Mouse (Mus musculus) layer of hippocampus, adult 6 months (tissue): Measurements from ENCODE around the gene Rasl10b. TPM values are rescaled to one million over a fixed set of nuclear protein-coding genes. Genes with fewer than 3 reads are reported as not detected.

Experiments used
- long read RNA-seq, 2 experiments: library from polyadenylated mRNA; unstranded; transcript quantifications; one replicate each; pipeline ENCODE4 v2.0.0; 2019 to 2020
- polyA plus RNA-seq: library from polyadenylated mRNA; unstranded; fragments of <200 nt; fragmentation: Nextera tagmentation; gene quantifications from 2 replicates; pipeline ENCODE4 v1.2.3, GENCODE M21; 2021

Gene Rasl10b
- polyA plus RNA-seq = 17.3 and 19.8 TPM in 2 replicates
- long read RNA-seq, experiment 1, partial matches to known transcripts = 1 of 23 reads
- long read RNA-seq, experiment 1, other reads (novel, unspliced or antisense) = 22 of 23 reads
- long read RNA-seq, experiment 2, transcript Rasl10b-201 (4 exons, 996 nt) = major isoform, 11 of 41 reads
- long read RNA-seq, experiment 2, partial matches to known transcripts = 24 of 41 reads
- long read RNA-seq, experiment 2, other reads (novel, unspliced or antisense) = 3 of 41 reads

GRCm38 (mm10) chr11:83409087-83409754, at the start of gene Rasl10b:
Gene Rasl10b, plus strand, starts transcription at chr11:83409137.

GRCm38 (mm10) chr11:83429355-83429754, 20.4 kb downstream of the Rasl10b start, which contains the start of gene Gas2l2:
Gene Gas2l2, minus strand, starts transcription at chr11:83429455.

GRCm38 (mm10) chr11:83437377-83437776, 28.4 kb downstream of the Rasl10b start, which contains the start of gene 1700020L24Rik:
Gene 1700020L24Rik, plus strand, starts transcription at chr11:83437677.

GRCm38 (mm10) chr11:83462711-83463244, 53.8 kb downstream of the Rasl10b start, which contains the start of gene Mmp28:
Gene Mmp28, minus strand, starts transcription at chr11:83463071.

Other genes with a start within 250 kb of the Rasl10b start
- gene Slfn4, start 234.0 kb upstream of the Rasl10b start, polyA plus RNA-seq = not detected in 2 replicates
- 0.18 and 0.21 TPM in 2 replicates for gene Slfn3, start 217.8 kb upstream of the Rasl10b start, polyA plus RNA-seq
- gene Slfn14, start 122.4 kb upstream of the Rasl10b start, polyA plus RNA-seq = not detected in 2 replicates
- 77.1 and 89.6 TPM in 2 replicates for gene Ap2b1, start 110.1 kb upstream of the Rasl10b start, polyA plus RNA-seq
- gene Pex12, start 106.6 kb upstream of the Rasl10b start, polyA plus RNA-seq = 9.0 and 10.0 TPM in 2 replicates
- 0.39 and 0.56 TPM in 2 replicates for gene Gas2l2, start 20.3 kb downstream of the Rasl10b start, polyA plus RNA-seq
- gene 1700020L24Rik, start 28.5 kb downstream of the Rasl10b start, polyA plus RNA-seq = 0.30 and 0.52 TPM in 2 replicates
- gene Mmp28, start 53.9 kb downstream of the Rasl10b start, polyA plus RNA-seq = 0.80 and 0.95 TPM in 2 replicates
- gene Taf15, start 63.9 kb downstream of the Rasl10b start, polyA plus RNA-seq = 0.56 and 1.3 TPM in 2 replicates
- not detected in 2 replicates for gene Heatr9, start 113.0 kb downstream of the Rasl10b start, polyA plus RNA-seq
- gene Ccl5, start 121.4 kb downstream of the Rasl10b start, polyA plus RNA-seq = 1.1 and 4.9 TPM in 2 replicates
- gene Ccl9, start 169.5 kb downstream of the Rasl10b start, polyA plus RNA-seq = 0.89 and 1.9 TPM in 2 replicates
- 2.1 and 2.5 TPM in 2 replicates for gene Ccl6, start 183.9 kb downstream of the Rasl10b start, polyA plus RNA-seq
- gene Rpl9-ps1, start 236.5 kb downstream of the Rasl10b start, polyA plus RNA-seq = not detected in 2 replicates
- 1.1 and 1.3 TPM in 2 replicates for gene Ccl3, start 240.2 kb downstream of the Rasl10b start, polyA plus RNA-seq